9 mouse cellular contexts compared by ENCODE assay signal in genomic region chr4:65496463-65496834, GRCm38 (mm10).
DNase-seq lines count a peak whose midpoint lies in the region; ATAC-seq and TF ChIP-seq lines count a peak whose summit lies in the region.
"Had no signal": no experiment of that assay in that cellular context is flagged by ENCODE, and none has a peak within 500 bp of the region (broad histone marks: within the 10 kb centered on the region; RNA-seq: fewer than 3 reads in every experiment).

No protein-coding gene starts in this region.

- DNase-seq in adipocyte (ENCODE audit: low spot score): peak; percentile 98
- peak; percentile 94 to 96 for DNase-seq in cerebellum, postnatal 10 days
- peak; percentile 37 to 45 for DNase-seq in frontal cortex, postnatal 10 days (ENCODE audit: low spot score in 2 of 2)
- DNase-seq in layer of hippocampus, adult 2 months (ENCODE audit: low spot score in 2 of 2): peak; percentile 72 to 82
- peak; percentile 71 to 80 for DNase-seq in lung, adult 18-20 months
- peak; percentile 72 for DNase-seq in ovary, postnatal 10 days (ENCODE audit: low spot score)
- DNase-seq in yolk sac, embryonic 10.5 days (ENCODE audit: low spot score): peak; percentile 74

- peak; percentile 94 to 96 for ATAC-seq in hematopoietic stem cell, adult 5-6 weeks (replicated peaks in 1 of 2; ENCODE audit: insufficient read depth in 1 of 2, low FRiP score in 2 of 2, low TSS enrichment in 1 of 2, low read depth in 1 of 2, poor library complexity in 2 of 2, severe bottlenecking in 2 of 2)

- peak; percentile 93 for TF ChIP-seq CTCF in layer of hippocampus, adult 2 months (conservative IDR thresholded peaks at IDR 0.05)

- no peak overlapping the region for H3K4me3 ChIP-seq in layer of hippocampus, adult 2 months

- no peak overlapping the region for H3K27ac ChIP-seq in layer of hippocampus, adult 2 months
- H3K27ac ChIP-seq: macrophage had no signal

Comparison
In these comparisons a context has a peak if more than half of its experiments do, and no peak if none do; other contexts are left out.
1. DNase-seq: peak in every context shown above with its lines; median percentile 98 in adipocyte; 95 in cerebellum, postnatal 10 days; 77 in layer of hippocampus, adult 2 months; 76 in lung, adult 18-20 months; 74 in yolk sac, embryonic 10.5 days; 72 in ovary, postnatal 10 days; 41 in frontal cortex, postnatal 10 days.